8 mouse cellular contexts compared by ENCODE assay signal in genomic region chr7:62428337-62428736, GRCm38 (mm10). TPM values are rescaled to one million over a fixed set of nuclear protein-coding genes. Genes with fewer than 3 reads are reported as not detected.
DNase-seq lines count a peak whose midpoint lies in the region; ATAC-seq and TF ChIP-seq lines count a peak whose summit lies in the region.
"Had no signal": no experiment of that assay in that cellular context is flagged by ENCODE, and none has a peak within 500 bp of the region (broad histone marks: within the 10 kb centered on the region; RNA-seq: fewer than 3 reads in every experiment).

No protein-coding gene starts in this region.

- H3K4me3 ChIP-seq in intestine, postnatal 0 days (ENCODE audit: low read depth, low read length): no peak overlapping the region
- no peak overlapping the region for H3K4me3 ChIP-seq in intestine, embryonic 15.5 days (replicated peaks)
- no peak overlapping the region for H3K4me3 ChIP-seq in thymus, adult 2 months (ENCODE audit: control insufficient read depth, insufficient read depth, low read length)
- no peak overlapping the region for H3K4me3 ChIP-seq in midbrain, postnatal 0 days (ENCODE audit: low read depth, low read length)
- H3K4me3 ChIP-seq: embryonic facial prominence, embryonic 15.5 days had no signal

- no peak for TF ChIP-seq POLR2A in thymus, adult 2 months (IDR thresholded peaks at IDR 0.05; ENCODE audit: control insufficient read depth, extremely low read depth, insufficient read depth, low read length, poor library complexity)

- 20% methylated on average over 8 of the region's 8 CpGs for WGBS in intestine, postnatal 0 days
- 24% methylated on average over 8 of the region's 8 CpGs for WGBS in intestine, embryonic 15.5 days
- 20% methylated on average over 8 of the region's 8 CpGs for WGBS in thymus, adult 2 months
- 24% methylated on average over 8 of the region's 8 CpGs for WGBS in midbrain, postnatal 0 days

- no peak for ATAC-seq in intestine, postnatal 0 days
- no peak for ATAC-seq in intestine, embryonic 15.5 days
- ATAC-seq in common myeloid progenitor, adult 5-6 weeks (replicated peaks; ENCODE audit: low read depth, poor library complexity, severe bottlenecking): peak; percentile 65
- ATAC-seq in midbrain, postnatal 0 days (ENCODE audit: low FRiP score): no peak

- H3K36me3 ChIP-seq in intestine, postnatal 0 days (ENCODE audit: control insufficient read depth, insufficient read depth): no peaks in the 10 kb centered on the region
- H3K36me3 ChIP-seq in intestine, embryonic 15.5 days: no peaks in the 10 kb centered on the region
- H3K36me3 ChIP-seq in thymus, adult 2 months (ENCODE audit: control insufficient read depth, insufficient read depth, low read length): no peaks in the 10 kb centered on the region
- H3K36me3 ChIP-seq in midbrain, postnatal 0 days (ENCODE audit: insufficient read depth, low read length): no peaks in the 10 kb centered on the region
- H3K36me3 ChIP-seq: embryonic facial prominence, embryonic 15.5 days had no signal

- DNase-seq in thymus, postnatal 4 days: peak; percentile 29
- DNase-seq in thymus, adult 2 months: no peak
- peak; percentile 9 for DNase-seq in midbrain, postnatal 0 days (ENCODE audit: low spot score)
- DNase-seq in thymus, adult 18-20 months: no peak

- TF ChIP-seq CTCF in intestine, postnatal 0 days (IDR thresholded peaks at IDR 0.05; ENCODE audit: low read depth): peak; percentile 67
- TF ChIP-seq CTCF in thymus, adult 2 months (IDR thresholded peaks at IDR 0.05; ENCODE audit: borderline replicate concordance, control insufficient read depth, extremely low read depth, insufficient read depth, low read length, poor library complexity): no peak
- peak; percentile 79 for TF ChIP-seq CTCF in midbrain, postnatal 0 days (IDR thresholded peaks at IDR 0.05)

- no peak overlapping the region for H3K9ac ChIP-seq in intestine, postnatal 0 days (ENCODE audit: low read depth, low read length)
- H3K9ac ChIP-seq in intestine, embryonic 15.5 days: no peak overlapping the region
- no peak overlapping the region for H3K9ac ChIP-seq in midbrain, postnatal 0 days (replicated peaks; ENCODE audit: low read length, poor library complexity, severe bottlenecking)
- H3K9ac ChIP-seq: embryonic facial prominence, embryonic 15.5 days had no signal

- no peak overlapping the region for H3K4me2 ChIP-seq in intestine, postnatal 0 days (replicated peaks; ENCODE audit: low read depth)
- H3K4me2 ChIP-seq in intestine, embryonic 15.5 days (replicated peaks): no peak overlapping the region
- H3K4me2 ChIP-seq in midbrain, postnatal 0 days (ENCODE audit: low read depth, low read length, poor library complexity, severe bottlenecking): peak overlapping the region; percentile 18; the same call in 1 of the 2 replicates
- H3K4me2 ChIP-seq: embryonic facial prominence, embryonic 15.5 days had no signal

- no peaks in the 10 kb centered on the region for H3K27me3 ChIP-seq in intestine, postnatal 0 days (replicated peaks; ENCODE audit: control insufficient read depth, insufficient read depth, low read length)
- no peaks in the 10 kb centered on the region for H3K27me3 ChIP-seq in intestine, embryonic 15.5 days (replicated peaks)
- H3K27me3 ChIP-seq in thymus, adult 2 months (ENCODE audit: control insufficient read depth, insufficient read depth, low read length): no peaks in the 10 kb centered on the region
- no peaks in the 10 kb centered on the region for H3K27me3 ChIP-seq in midbrain, postnatal 0 days (ENCODE audit: insufficient read depth, low read length)
- H3K27me3 ChIP-seq: embryonic facial prominence, embryonic 15.5 days had no signal

- H3K4me1 ChIP-seq in intestine, postnatal 0 days (replicated peaks; ENCODE audit: control insufficient read depth, insufficient read depth, low read length): no peaks in the 10 kb centered on the region
- no peaks in the 10 kb centered on the region for H3K4me1 ChIP-seq in intestine, embryonic 15.5 days (replicated peaks)
- no peaks in the 10 kb centered on the region for H3K4me1 ChIP-seq in thymus, adult 2 months (replicated peaks; ENCODE audit: control insufficient read depth, insufficient read depth, low read length)
- H3K4me1 ChIP-seq in midbrain, postnatal 0 days (ENCODE audit: insufficient read depth, low read length): no peaks in the 10 kb centered on the region
- H3K4me1 ChIP-seq: embryonic facial prominence, embryonic 15.5 days had no signal

- no peaks in the 10 kb centered on the region for H3K9me3 ChIP-seq in intestine, postnatal 0 days (ENCODE audit: control insufficient read depth)
- H3K9me3 ChIP-seq in intestine, embryonic 15.5 days: no peaks in the 10 kb centered on the region
- H3K9me3 ChIP-seq in midbrain, postnatal 0 days (ENCODE audit: low read length): no peaks in the 10 kb centered on the region
- H3K9me3 ChIP-seq: embryonic facial prominence, embryonic 15.5 days had no signal

- no peak overlapping the region for H3K27ac ChIP-seq in intestine, postnatal 0 days (ENCODE audit: low read depth, low read length)
- H3K27ac ChIP-seq in intestine, embryonic 15.5 days: no peak overlapping the region
- H3K27ac ChIP-seq in thymus, adult 2 months (ENCODE audit: control insufficient read depth, insufficient read depth, low read length): no peak overlapping the region
- no peak overlapping the region for H3K27ac ChIP-seq in midbrain, postnatal 0 days (ENCODE audit: low read depth, low read length)
- H3K27ac ChIP-seq: embryonic facial prominence, embryonic 15.5 days had no signal

RNA-seq across cellular contexts. Expression of gene Mkrn3, which starts 8.4 kb away (rescaled TPM):
- 1.6 TPM in 2 replicates for polyA plus RNA-seq in intestine, postnatal 0 days (2015; fragmentation: Nextera tagmentation; extraction: Ambion mirVana)
- polyA plus RNA-seq in intestine, embryonic 15.5 days (2015; fragmentation: Nextera tagmentation; extraction: Ambion mirVana): 4.2 and 4.4 TPM in 2 replicates
- polyA plus RNA-seq in thymus, adult 2 months (2012; rRNA removed): 0.24 and 0.36 TPM in 2 replicates
- total RNA-seq in common myeloid progenitor, adult 5-6 weeks (2017): 0.53 and 1.0 TPM in 2 replicates
- total RNA-seq in midbrain, postnatal 0 days (2014; rRNA removed): 39.5 and 42.4 TPM in 2 replicates
- polyA plus RNA-seq in midbrain, postnatal 0 days (2015; fragmentation: Nextera tagmentation; extraction: Ambion mirVana): 30.9 and 31.5 TPM in 2 replicates

RNA-seq across cellular contexts. Expression of gene Peg12, which starts 36.0 kb away (rescaled TPM):
- 5.2 and 5.5 TPM in 2 replicates for polyA plus RNA-seq in intestine, postnatal 0 days (2015; fragmentation: Nextera tagmentation; extraction: Ambion mirVana)
- 18.1 and 21.4 TPM in 2 replicates for polyA plus RNA-seq in intestine, embryonic 15.5 days (2015; fragmentation: Nextera tagmentation; extraction: Ambion mirVana)
- polyA plus RNA-seq in thymus, adult 2 months (2012; rRNA removed): 0.20 and 0.37 TPM in 2 replicates
- 4.5 and 6.1 TPM in 2 replicates for total RNA-seq in common myeloid progenitor, adult 5-6 weeks (2017)
- total RNA-seq in midbrain, postnatal 0 days (2014; rRNA removed): 4.6 and 5.7 TPM in 2 replicates
- polyA plus RNA-seq in midbrain, postnatal 0 days (2015; fragmentation: Nextera tagmentation; extraction: Ambion mirVana): 6.0 and 6.6 TPM in 2 replicates

RNA-seq across cellular contexts. Expression of gene Magel2, which starts 51.5 kb away (rescaled TPM):
- 0.08 and 0.14 TPM in 2 replicates for polyA plus RNA-seq in intestine, postnatal 0 days (2015; fragmentation: Nextera tagmentation; extraction: Ambion mirVana)
- polyA plus RNA-seq in intestine, embryonic 15.5 days (2015; fragmentation: Nextera tagmentation; extraction: Ambion mirVana): 0.69 and 0.72 TPM in 2 replicates
- polyA plus RNA-seq in thymus, adult 2 months (2012; rRNA removed): 0.23 and 0.27 TPM in 2 replicates
- total RNA-seq in common myeloid progenitor, adult 5-6 weeks (2017): not detected in 2 replicates
- total RNA-seq in midbrain, postnatal 0 days (2014; rRNA removed): 22.1 and 26.5 TPM in 2 replicates
- polyA plus RNA-seq in midbrain, postnatal 0 days (2015; fragmentation: Nextera tagmentation; extraction: Ambion mirVana): 19.3 and 25.4 TPM in 2 replicates

Comparison
In these comparisons a context has a peak if more than half of its experiments do, and no peak if none do; other contexts are left out.
1. DNase-seq: peak in thymus, postnatal 4 days (single experiment) and midbrain, postnatal 0 days (single experiment); none in thymus, adult 2 months (single experiment) and thymus, adult 18-20 months (0 of 2).
2. RNA of gene Magel2, which starts 51.5 kb away (polyA plus RNA-seq): 19.3 to 25.4 TPM in midbrain, postnatal 0 days; 0.69 to 0.72 TPM in intestine, embryonic 15.5 days, 0.23 to 0.27 TPM in thymus, adult 2 months and 0.08 to 0.14 TPM in intestine, postnatal 0 days; every median in the first group is over 10 times any median in the second.